Mouse (Mus musculus): ENCODE measurements around the gene Cnp.

DNA sequence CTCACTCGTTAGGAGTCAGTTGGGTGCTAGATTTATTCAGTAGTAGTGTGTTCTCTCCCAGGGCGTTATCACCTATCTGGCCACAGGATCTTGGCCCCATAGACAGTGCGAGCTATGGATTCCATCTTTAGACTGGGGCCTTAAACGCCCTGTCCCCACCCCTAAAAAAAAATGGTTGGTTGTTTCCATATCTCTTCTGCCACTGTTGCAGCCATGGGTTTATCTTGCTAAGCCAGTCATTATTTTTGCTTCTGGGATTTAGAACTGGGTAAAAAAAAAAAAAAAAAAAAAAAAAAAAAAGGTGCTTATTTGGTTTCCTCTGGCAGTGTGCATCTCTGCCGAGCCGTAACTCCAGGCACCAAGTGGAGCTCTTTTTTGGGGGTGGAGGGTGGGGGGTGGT, 10.0 kb upstream of the Cnp start:
- no peak for TF ChIP-seq CTCF (IDR thresholded peaks at IDR 0.05; ENCODE audit: low read depth)
- no peak for TF ChIP-seq EP300 (IDR thresholded peaks at IDR 0.05; ENCODE audit: low read depth)
